ENCODE assay signal across 9 mouse cellular contexts in the genomic region with DNA sequence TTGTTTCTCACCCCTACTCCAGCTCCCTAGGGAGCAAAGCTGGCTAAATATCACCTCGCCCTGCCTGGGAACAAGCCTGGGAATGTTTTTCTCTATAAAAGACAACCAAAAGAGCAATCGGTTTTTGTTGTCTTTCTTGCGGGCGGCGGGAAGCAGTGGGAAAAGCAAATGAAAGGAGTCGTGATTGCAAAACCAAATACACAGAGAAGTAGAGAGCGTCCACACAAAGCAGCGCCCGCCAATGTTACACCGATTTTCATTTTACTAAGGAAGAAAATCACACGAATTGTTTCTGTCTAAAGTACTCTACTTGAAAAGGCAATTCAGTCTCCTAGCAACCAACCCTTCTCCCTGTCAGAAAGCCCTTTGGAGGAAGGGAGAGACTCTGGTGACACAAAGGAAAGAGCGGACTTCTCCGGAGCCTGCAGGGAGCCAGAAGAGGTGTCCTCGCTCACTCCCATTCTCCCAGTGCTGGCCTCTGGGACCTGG. TPM values are rescaled to one million over a fixed set of nuclear protein-coding genes. Genes with fewer than 3 reads are reported as not detected.
DNase-seq lines count a peak whose midpoint lies in the region; ATAC-seq and TF ChIP-seq lines count a peak whose summit lies in the region.
"Had no signal": no experiment of that assay in that cellular context is flagged by ENCODE, and none has a peak within 500 bp of the region (broad histone marks: within the 10 kb centered on the region; RNA-seq: fewer than 3 reads in every experiment).

No protein-coding gene starts in this region.

- no peaks in the 10 kb centered on the region for H3K36me3 ChIP-seq in kidney, embryonic 14.5 days (ENCODE audit: control insufficient read depth, insufficient read depth, low read length)
- no peaks in the 10 kb centered on the region for H3K36me3 ChIP-seq in embryonic facial prominence, embryonic 12.5 days
- no peaks in the 10 kb centered on the region for H3K36me3 ChIP-seq in limb, embryonic 10.5 days
- H3K36me3 ChIP-seq in neural tube, embryonic 12.5 days: no peaks in the 10 kb centered on the region
- no peaks in the 10 kb centered on the region for H3K36me3 ChIP-seq in thymus, adult 2 months (ENCODE audit: control insufficient read depth, insufficient read depth, low read length)

- no peaks in the 10 kb centered on the region for H3K9me3 ChIP-seq in kidney, embryonic 14.5 days (ENCODE audit: control insufficient read depth, low read length)
- no peaks in the 10 kb centered on the region for H3K9me3 ChIP-seq in embryonic facial prominence, embryonic 12.5 days
- H3K9me3 ChIP-seq in limb, embryonic 10.5 days (replicated peaks): no peaks in the 10 kb centered on the region
- no peaks in the 10 kb centered on the region for H3K9me3 ChIP-seq in neural tube, embryonic 12.5 days

- WGBS in kidney, embryonic 14.5 days: 10% methylated on average over 14 of the region's 14 CpGs
- 17% methylated on average over 14 of the region's 14 CpGs for WGBS in embryonic facial prominence, embryonic 12.5 days
- WGBS in limb, embryonic 10.5 days: 26% methylated on average over 14 of the region's 14 CpGs
- 3% methylated on average over 14 of the region's 14 CpGs for WGBS in neural tube, embryonic 12.5 days
- 44% methylated on average over 14 of the region's 14 CpGs for WGBS in thymus, adult 2 months

- no peak for TF ChIP-seq POLR2A in thymus, adult 2 months (IDR thresholded peaks at IDR 0.05; ENCODE audit: control insufficient read depth, extremely low read depth, insufficient read depth, low read length, poor library complexity)

- DNase-seq in kidney, adult 9 months: no peak
- peak; percentile 29 for DNase-seq in limb, embryonic 10.5 days (ENCODE audit: low spot score)
- DNase-seq in thymus, adult 2 months: no peak
- DNase-seq in MN1 (ENCODE audit: low spot score): no peak

- TF ChIP-seq CTCF in thymus, adult 2 months (IDR thresholded peaks at IDR 0.05; ENCODE audit: borderline replicate concordance, control insufficient read depth, extremely low read depth, insufficient read depth, low read length, poor library complexity): no peak

- ATAC-seq in kidney, embryonic 14.5 days (ENCODE audit: low FRiP score, low TSS enrichment): no peak
- ATAC-seq in embryonic facial prominence, embryonic 12.5 days (ENCODE audit: insufficient number of reproducible peaks, insufficient read depth, low FRiP score, low TSS enrichment): no peak
- peak; percentile 89 for ATAC-seq in neural tube, embryonic 12.5 days (ENCODE audit: low FRiP score, low read depth)
- no peak for ATAC-seq in granulocyte monocyte progenitor cell, adult 5-6 weeks (replicated peaks; ENCODE audit: poor library complexity, severe bottlenecking)

- H3K27ac ChIP-seq in kidney, embryonic 14.5 days (ENCODE audit: low read depth, low read length): no peak overlapping the region
- H3K27ac ChIP-seq in embryonic facial prominence, embryonic 12.5 days: no peak overlapping the region
- H3K27ac ChIP-seq in limb, embryonic 10.5 days: no peak overlapping the region
- H3K27ac ChIP-seq in neural tube, embryonic 12.5 days: no peak overlapping the region
- no peak overlapping the region for H3K27ac ChIP-seq in thymus, adult 2 months (ENCODE audit: control insufficient read depth, insufficient read depth, low read length)

- H3K27me3 ChIP-seq in kidney, embryonic 14.5 days (ENCODE audit: control insufficient read depth, insufficient read depth, low read length): no peaks in the 10 kb centered on the region
- H3K27me3 ChIP-seq in embryonic facial prominence, embryonic 12.5 days: no peaks in the 10 kb centered on the region
- H3K27me3 ChIP-seq in limb, embryonic 10.5 days (ENCODE audit: low read depth, poor library complexity, severe bottlenecking): no peaks in the 10 kb centered on the region
- H3K27me3 ChIP-seq in neural tube, embryonic 12.5 days (replicated peaks): no peaks in the 10 kb centered on the region
- H3K27me3 ChIP-seq in thymus, adult 2 months (ENCODE audit: control insufficient read depth, insufficient read depth, low read length): no peaks in the 10 kb centered on the region

- H3K4me2 ChIP-seq in kidney, embryonic 14.5 days (replicated peaks; ENCODE audit: low read depth, low read length): peak overlapping the region; percentile 45
- H3K4me2 ChIP-seq in embryonic facial prominence, embryonic 12.5 days (replicated peaks): peak overlapping the region; percentile 41
- H3K4me2 ChIP-seq in neural tube, embryonic 12.5 days (replicated peaks): peak overlapping the region; percentile 56

- 0 out of 2 replicates have a peak, but pooled peaks cover 5% of the 10 kb centered on the region for H3K4me1 ChIP-seq in kidney, embryonic 14.5 days (ENCODE audit: control insufficient read depth, insufficient read depth, low read length)
- peaks cover 9% of the 10 kb centered on the region for H3K4me1 ChIP-seq in embryonic facial prominence, embryonic 12.5 days
- H3K4me1 ChIP-seq in limb, embryonic 10.5 days: peaks cover 3% of the 10 kb centered on the region
- H3K4me1 ChIP-seq in neural tube, embryonic 12.5 days: peaks cover 21% of the 10 kb centered on the region
- no peaks in the 10 kb centered on the region; the same call in 1 of the 2 replicates for H3K4me1 ChIP-seq in thymus, adult 2 months (replicated peaks; ENCODE audit: control insufficient read depth, insufficient read depth, low read length)

- peak overlapping the region; percentile 7; the same call in 1 of the 2 replicates for H3K9ac ChIP-seq in kidney, embryonic 14.5 days (ENCODE audit: low read depth, low read length)
- H3K9ac ChIP-seq in embryonic facial prominence, embryonic 12.5 days: no peak overlapping the region
- H3K9ac ChIP-seq in neural tube, embryonic 12.5 days: no peak overlapping the region

- peak overlapping the region; percentile 15; the same call in 1 of the 2 replicates for H3K4me3 ChIP-seq in kidney, embryonic 14.5 days (ENCODE audit: low read length)
- 0 out of 2 replicates have a peak overlapping the region, but pooled peaks have one; percentile 10 for H3K4me3 ChIP-seq in embryonic facial prominence, embryonic 12.5 days
- 0 out of 2 replicates have a peak overlapping the region, but pooled peaks have one; percentile 13 for H3K4me3 ChIP-seq in limb, embryonic 10.5 days
- H3K4me3 ChIP-seq in neural tube, embryonic 12.5 days: no peak overlapping the region
- H3K4me3 ChIP-seq in thymus, adult 2 months (ENCODE audit: control insufficient read depth, insufficient read depth, low read length): no peak overlapping the region

RNA-seq across cellular contexts. Expression of gene Dchs2, which starts 29.2 kb away (rescaled TPM):
- polyA plus RNA-seq in kidney, embryonic 14.5 days (2014; fragmentation: Nextera tagmentation; extraction: Ambion mirVana): 0.17 and 0.28 TPM in 2 replicates
- 0.20 and 0.27 TPM in 2 replicates for polyA plus RNA-seq in embryonic facial prominence, embryonic 12.5 days (2016; fragmentation: Nextera tagmentation; extraction: Ambion mirVana)
- polyA plus RNA-seq in limb, embryonic 10.5 days (2016; fragmentation: Nextera tagmentation; extraction: Ambion mirVana): 0.08 and 0.14 TPM in 2 replicates
- 1.00 and 1.1 TPM in 2 replicates for polyA plus RNA-seq in neural tube, embryonic 12.5 days (2016; fragmentation: Nextera tagmentation; extraction: Ambion mirVana)
- not detected in 2 replicates for total RNA-seq in granulocyte monocyte progenitor cell, adult 5-6 weeks (2014; fragmentation: Nextera tagmentation)
- total RNA-seq in granulocyte monocyte progenitor cell, adult 5-6 weeks (2017): not detected in 2 replicates
- polyA plus RNA-seq in thymus, adult 2 months (2012; rRNA removed): 0.31 and 0.32 TPM in 2 replicates
- total RNA-seq: hematopoietic stem cell, adult 5-6 weeks had no signal

RNA-seq across cellular contexts. Expression of gene Plrg1, which starts 43.3 kb away (rescaled TPM):
- 95.2 and 109 TPM in 2 replicates for polyA plus RNA-seq in kidney, embryonic 14.5 days (2014; fragmentation: Nextera tagmentation; extraction: Ambion mirVana)
- polyA plus RNA-seq in embryonic facial prominence, embryonic 12.5 days (2016; fragmentation: Nextera tagmentation; extraction: Ambion mirVana): 116 and 118 TPM in 2 replicates
- polyA plus RNA-seq in limb, embryonic 10.5 days (2016; fragmentation: Nextera tagmentation; extraction: Ambion mirVana): 135 and 140 TPM in 2 replicates
- polyA plus RNA-seq in neural tube, embryonic 12.5 days (2016; fragmentation: Nextera tagmentation; extraction: Ambion mirVana): 113 and 118 TPM in 2 replicates
- 50.3 and 62.1 TPM in 2 replicates for total RNA-seq in granulocyte monocyte progenitor cell, adult 5-6 weeks (2014; fragmentation: Nextera tagmentation)
- total RNA-seq in granulocyte monocyte progenitor cell, adult 5-6 weeks (2017): 71.2 and 77.6 TPM in 2 replicates
- polyA plus RNA-seq in thymus, adult 2 months (2012; rRNA removed): 55.9 TPM in 2 replicates

RNA-seq across cellular contexts. Expression of gene Fgb, which starts 48.9 kb away (rescaled TPM):
- 1.1 and 1.3 TPM in 2 replicates for polyA plus RNA-seq in kidney, embryonic 14.5 days (2014; fragmentation: Nextera tagmentation; extraction: Ambion mirVana)
- polyA plus RNA-seq in embryonic facial prominence, embryonic 12.5 days (2016; fragmentation: Nextera tagmentation; extraction: Ambion mirVana): 0.08 TPM in 2 replicates
- polyA plus RNA-seq in limb, embryonic 10.5 days (2016; fragmentation: Nextera tagmentation; extraction: Ambion mirVana): 0.06 TPM in 1 of 2 replicates, not detected in the other
- polyA plus RNA-seq in neural tube, embryonic 12.5 days (2016; fragmentation: Nextera tagmentation; extraction: Ambion mirVana): 0.11 TPM in 1 of 2 replicates, not detected in the other
- total RNA-seq in granulocyte monocyte progenitor cell, adult 5-6 weeks (2014; fragmentation: Nextera tagmentation): not detected in 2 replicates
- not detected in 2 replicates for total RNA-seq in granulocyte monocyte progenitor cell, adult 5-6 weeks (2017)
- 0.15 and 1.8 TPM in 2 replicates for polyA plus RNA-seq in thymus, adult 2 months (2012; rRNA removed)
- total RNA-seq: hematopoietic stem cell, adult 5-6 weeks had no signal

Comparison
In these comparisons a context has a peak if more than half of its experiments do, and no peak if none do; other contexts are left out.
1. H3K4me3 ChIP-seq: peak in kidney, embryonic 14.5 days (single experiment), embryonic facial prominence, embryonic 12.5 days (single experiment) and limb, embryonic 10.5 days (single experiment); none in neural tube, embryonic 12.5 days (single experiment) and thymus, adult 2 months (single experiment).
2. Peak in every context shown above with its lines, with median percentiles within 50 percentile points of each other: H3K4me2 ChIP-seq.